Mouse (Mus musculus): ENCODE results near the gene Gkn2.

- TF ChIP-seq CTCF (IDR thresholded peaks at IDR 0.05; ENCODE audit: control insufficient read depth, insufficient read depth, insufficient read length) (no peak), USF1 (IDR thresholded peaks at IDR 0.05; ENCODE audit: low read depth) (no peak), MYOG (IDR thresholded peaks at IDR 0.05; ENCODE audit: control insufficient read depth, extremely low read depth, insufficient read length) (no peak), MAX (IDR thresholded peaks at IDR 0.05) (no peak), FOSL1 (IDR thresholded peaks at IDR 0.05; ENCODE audit: insufficient read depth, low read length, poor library complexity, severe bottlenecking) (no peak), MYOD1 (IDR thresholded peaks at IDR 0.05; ENCODE audit: control insufficient read depth, insufficient read length, low read depth) (no peak), CEBPB (IDR thresholded peaks at IDR 0.05; ENCODE audit: low read depth) (no peak)
Observed at GRCm38 (mm10) chr6:87334361-87335090, 38.6 kb upstream of the Gkn2 start.
